11 mouse cellular contexts compared by ENCODE assay signal in genomic region chr6:97447020-97447419, GRCm38 (mm10).
DNase-seq lines count a peak whose midpoint lies in the region; ATAC-seq and TF ChIP-seq lines count a peak whose summit lies in the region.
"Had no signal": no experiment of that assay in that cellular context is flagged by ENCODE, and none has a peak within 500 bp of the region (broad histone marks: within the 10 kb centered on the region; RNA-seq: fewer than 3 reads in every experiment).

No protein-coding gene starts in this region.

- no peak for TF ChIP-seq POLR2A in lung, adult 2 months (IDR thresholded peaks at IDR 0.05; ENCODE audit: borderline replicate concordance, extremely low read depth, low read depth, low read length)

- DNase-seq in lung, postnatal 14 days = peak; percentile 34
- no peak for DNase-seq in lung, adult 2 months
- DNase-seq in kidney, adult 18-20 months = peak; percentile 86
- DNase-seq in naive thymus-derived CD4-positive, alpha-beta T cell, adult 2 months (ENCODE audit: low read depth) = peak; percentile 40
- DNase-seq in cerebellum, postnatal 10 days = no peak
- DNase-seq: cerebellum, adult 2 months; midbrain, embryonic 14.5 days had no signal

- H3K4me3 ChIP-seq in lung, adult 2 months (replicated peaks; ENCODE audit: extremely low read depth, low read depth, low read length) = no peak overlapping the region
- H3K4me3 ChIP-seq: forebrain, embryonic 10.5 days; heart, embryonic 15.5 days had no signal

- 33% methylated on average over 4 of the region's 4 CpGs for WGBS in lung, adult 2 months

- H3K4me1 ChIP-seq in lung, adult 2 months (ENCODE audit: control insufficient read depth, insufficient read depth, low read length) = peaks cover 6% of the 10 kb centered on the region

- no peak for TF ChIP-seq CTCF in lung, adult 2 months (IDR thresholded peaks at IDR 0.05; ENCODE audit: insufficient read depth, low read length)

- peak; percentile 70; the same call in 1 of the 2 replicates for ATAC-seq in common myeloid progenitor, adult 5-6 weeks (replicated peaks; ENCODE audit: low read depth, poor library complexity, severe bottlenecking)
- ATAC-seq in activated CD4-positive, CD25-positive, alpha-beta regulatory T cell, adult 4 months = no peak

Comparison
In these comparisons a context has a peak if more than half of its experiments do, and no peak if none do; other contexts are left out.
1. DNase-seq: peak in lung, postnatal 14 days (single experiment), kidney, adult 18-20 months (single experiment) and naive thymus-derived CD4-positive, alpha-beta T cell, adult 2 months (single experiment); none in lung, adult 2 months (single experiment) and cerebellum, postnatal 10 days (0 of 2).